Mouse (Mus musculus) adrenal gland, postnatal 0 days (tissue): ENCODE results near the gene Olfm3. TPM values are rescaled to one million over a fixed set of nuclear protein-coding genes. Genes with fewer than 3 reads are reported as not detected.

ENCODE experiments used
- polyA plus RNA-seq: library from polyadenylated mRNA; unstranded; fragments of >200 nt; fragmentation: Nextera tagmentation; extraction: Ambion mirVana; gene quantifications from 2 replicates; pipeline ENCODE4 v1.2.1, GENCODE M21; 2015

Gene Olfm3
- 2.3 and 3.3 TPM in 2 replicates for polyA plus RNA-seq

DNA sequence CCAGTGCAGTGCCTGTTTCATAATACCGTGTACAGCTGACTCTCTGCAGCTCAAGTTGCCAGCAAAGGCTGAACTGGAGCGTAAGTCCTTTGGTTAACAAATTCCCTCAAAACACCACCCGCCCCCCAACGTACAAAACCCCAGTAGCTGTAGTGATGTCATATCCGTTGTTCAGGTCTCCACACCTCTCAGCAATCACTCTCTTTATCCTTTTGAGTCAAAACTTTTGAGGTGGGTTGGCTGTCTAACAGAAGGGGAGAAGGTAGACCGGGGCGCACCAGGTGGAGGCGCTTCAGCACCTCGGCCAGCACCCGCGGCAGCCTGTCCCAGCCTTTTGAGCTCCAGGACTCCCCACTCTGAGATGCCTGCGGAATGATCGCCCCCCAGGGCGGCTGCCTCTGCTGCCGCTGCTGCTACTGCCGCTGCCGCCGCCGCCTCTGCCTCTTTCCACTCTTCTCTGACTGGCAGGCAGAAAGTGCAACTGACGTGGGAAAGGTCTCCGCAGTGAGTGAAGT is at the start of gene Olfm3:
TSS of gene Olfm3 (plus strand) at position 155 of the 515 bp plus-strand sequence.

